Mouse (Mus musculus) forebrain, embryonic 12.5 days (tissue): ENCODE results near the gene Ahcyl2. TPM values are rescaled to one million over a fixed set of nuclear protein-coding genes. Genes with fewer than 3 reads are reported as not detected.

Experiments used
- ATAC-seq: fragments of 200-750 bp; cut with Nextera tagmentation; 2 replicates; pipeline ENCODE4 v1.8.0; 2017; ENCODE audit warnings: moderate TSS enrichment; ENCODE audit not compliant: low FRiP score
- H3K27ac ChIP-seq: fragments of 300-500 bp; sonication (generic); 2 replicates; pipeline ENCODE4 v1.5.1; 2016; ENCODE audit warnings: mild to moderate bottlenecking
- H3K27me3 ChIP-seq: fragments of 300-500 bp; sonication (generic); 2 replicates; pipeline ENCODE4 v1.6.1; 2016; ENCODE audit warnings: mild to moderate bottlenecking
- H3K36me3 ChIP-seq: fragments of 300-500 bp; sonication (generic); replicated peaks from 2 replicates; pipeline ENCODE4 v1.6.1; 2016; ENCODE audit warnings: mild to moderate bottlenecking
- H3K4me1 ChIP-seq: fragments of 300-500 bp; sonication (generic); 2 replicates; pipeline ENCODE4 v1.6.1; 2016
- H3K4me2 ChIP-seq: fragments of 300-500 bp; sonication (generic); 2 replicates; pipeline ENCODE4 v1.6.1; 2016; ENCODE audit warnings: mild to moderate bottlenecking, moderate library complexity
- H3K4me3 ChIP-seq: fragments of 300-500 bp; sonication (generic); replicated peaks from 2 replicates; pipeline ENCODE4 v1.5.1; 2016; ENCODE audit warnings: mild to moderate bottlenecking
- H3K9ac ChIP-seq: fragments of 300-500 bp; sonication (generic); 2 replicates; pipeline ENCODE4 v1.6.1; 2016; ENCODE audit warnings: mild to moderate bottlenecking
- H3K9me3 ChIP-seq: fragments of 300-500 bp; sonication (generic); 2 replicates; pipeline ENCODE4 v1.6.1; 2016
- WGBS: fragments of 180-500 bp; shearing (Covaris S2); methylation state at CpG from one replicate; pipeline ENCODE4 v1.1.7; 2016; 5-methylcytosine and 5-hydroxymethylcytosine counted together
- polyA plus RNA-seq: library from polyadenylated mRNA; unstranded; fragments of >200 nt; fragmentation: Nextera tagmentation; extraction: Ambion mirVana; gene quantifications from 2 replicates; pipeline ENCODE4 v1.2.1, GENCODE M21; 2016

Ahcyl2 gene
- polyA plus RNA-seq: 14.7 and 18.6 TPM in 2 replicates

- Histone ChIP-seq H3K9me3 (no peaks in the 10 kb centered on the region), H3K36me3 (no peaks in the 10 kb centered on the region), H3K9ac (peak within 1 kb of the TSS; percentile 84), H3K27me3 (peaks cover 4% of the 10 kb centered on the region; the same call in 1 of the 2 replicates), H3K4me2 (peak within 1 kb of the TSS; percentile 73), H3K4me3 (peak within 1 kb of the TSS; percentile 82), H3K27ac (peak within 1 kb of the TSS; percentile 90), H3K4me1 (peaks cover 9% of the 10 kb centered on the region; the same call in 1 of the 2 replicates)
- peak; percentile 97 for ATAC-seq
- WGBS: under 1% methylated on average over 60 of the region's 61 CpGs
Measured at GRCm38 (mm10) chr6:29767813-29768660, at the start of gene Ahcyl2. TSS of gene Ahcyl2 (plus strand) at chr6:29768011.

GRCm38 (mm10) chr6:29718894-29719329 is 48.9 kb upstream of the Ahcyl2 start:
- Histone ChIP-seq H3K4me2 (peak overlapping the region; percentile 56), H3K27me3 (peaks cover 21% of the 10 kb centered on the region), H3K9ac (peak overlapping the region; percentile 48; the same call in 1 of the 2 replicates), H3K4me3 (peak overlapping the region; percentile 35), H3K36me3 (no peaks in the 10 kb centered on the region), H3K4me1 (peaks cover 28% of the 10 kb centered on the region), H3K9me3 (no peaks in the 10 kb centered on the region), H3K27ac (no peak overlapping the region)
- ATAC-seq: peak; percentile 74
- under 1% methylated on average over 15 of the region's 15 CpGs for WGBS

- H3K27ac ChIP-seq: no peak overlapping the region
- ATAC-seq: no peak
- H3K4me3 ChIP-seq: no peak overlapping the region
- no peaks in the 10 kb centered on the region for H3K9me3 ChIP-seq
- no peak overlapping the region for H3K4me2 ChIP-seq
- peaks cover 28% of the 10 kb centered on the region for H3K4me1 ChIP-seq
- WGBS: 72% methylated on average over 2 of the region's 2 CpGs
- no peak overlapping the region for H3K9ac ChIP-seq
- no peaks in the 10 kb centered on the region for H3K36me3 ChIP-seq
- H3K27me3 ChIP-seq: peaks cover 21% of the 10 kb centered on the region
Measured at GRCm38 (mm10) chr6:29721890-29722289, 45.9 kb upstream of the Ahcyl2 start.

GRCm38 (mm10) chr6:29726576-29727200 is 41.1 kb upstream of the Ahcyl2 start:
- Histone ChIP-seq H3K4me3 (no peak overlapping the region), H3K9ac (no peak overlapping the region), H3K9me3 (no peaks in the 10 kb centered on the region), H3K4me2 (no peak overlapping the region), H3K36me3 (no peaks in the 10 kb centered on the region), H3K4me1 (no peaks in the 10 kb centered on the region), H3K27ac (no peak overlapping the region), H3K27me3 (peaks cover 13% of the 10 kb centered on the region)
- ATAC-seq: no peak
- 83% methylated on average over 1 of the region's 1 CpGs for WGBS

- no peak overlapping the region for H3K9ac ChIP-seq
- no peak overlapping the region for H3K27ac ChIP-seq
- no peak for ATAC-seq
- H3K4me2 ChIP-seq: no peak overlapping the region
- H3K4me1 ChIP-seq: no peaks in the 10 kb centered on the region
- WGBS: 84% methylated on average over 3 of the region's 3 CpGs
- H3K4me3 ChIP-seq: no peak overlapping the region
- H3K9me3 ChIP-seq: no peaks in the 10 kb centered on the region
- no peaks in the 10 kb centered on the region for H3K27me3 ChIP-seq
- H3K36me3 ChIP-seq: no peaks in the 10 kb centered on the region
Measured at GRCm38 (mm10) chr6:29728035-29728434, 39.8 kb upstream of the Ahcyl2 start.

- no peak overlapping the region for H3K4me2 ChIP-seq
- WGBS: 87% methylated on average over 1 of the region's 1 CpGs
- H3K9me3 ChIP-seq: no peaks in the 10 kb centered on the region
- no peak for ATAC-seq
- no peaks in the 10 kb centered on the region for H3K36me3 ChIP-seq
- H3K4me1 ChIP-seq: no peaks in the 10 kb centered on the region
- no peak overlapping the region for H3K9ac ChIP-seq
- no peak overlapping the region for H3K27ac ChIP-seq
- no peaks in the 10 kb centered on the region for H3K27me3 ChIP-seq
- no peak overlapping the region for H3K4me3 ChIP-seq
Measured at GRCm38 (mm10) chr6:29729491-29729890, 38.3 kb upstream of the Ahcyl2 start.

- H3K4me2 ChIP-seq: peak within 1 kb of the TSS; percentile 65
- under 1% methylated on average over 25 of the region's 30 CpGs for WGBS
Measured at GRCm38 (mm10) chr6:29735336-29735688, 32.5 kb upstream of the Ahcyl2 start, which contains the start of gene Smo. TSS of gene Smo (plus strand) at chr6:29735503.

GRCm38 (mm10) chr6:29735689-29736451 is 31.9 kb upstream of the Ahcyl2 start:
- ATAC-seq: peak; percentile 84
- H3K27me3 ChIP-seq: no peaks in the 10 kb centered on the region
- H3K4me2 ChIP-seq: peak overlapping the region; percentile 65
- H3K9ac ChIP-seq: peak overlapping the region; percentile 96
- peaks cover 10% of the 10 kb centered on the region; the same call in 1 of the 2 replicates for H3K36me3 ChIP-seq
- H3K4me1 ChIP-seq: peaks cover 16% of the 10 kb centered on the region
- peak overlapping the region; percentile 94 for H3K4me3 ChIP-seq
- WGBS: under 1% methylated on average over 74 of the region's 75 CpGs
- no peaks in the 10 kb centered on the region for H3K9me3 ChIP-seq
- H3K27ac ChIP-seq: peak overlapping the region; percentile 93

More at GRCm38 (mm10) chr6:29735336-29735688, 32.5 kb upstream of the Ahcyl2 start, which contains the start of gene Smo:
- Histone ChIP-seq H3K4me3 (peak within 1 kb of the TSS; percentile 94), H3K27ac (peak within 1 kb of the TSS; percentile 93), H3K4me1 (peaks cover 16% of the 10 kb centered on the region), H3K9me3 (no peaks in the 10 kb centered on the region), H3K9ac (peak within 1 kb of the TSS; percentile 96), H3K36me3 (peaks cover 10% of the 10 kb centered on the region; the same call in 1 of the 2 replicates), H3K27me3 (no peaks in the 10 kb centered on the region)
- ATAC-seq: peak; percentile 98

GRCm38 (mm10) chr6:29736610-29737458 is 31.0 kb upstream of the Ahcyl2 start:
- H3K27ac ChIP-seq: peak overlapping the region; percentile 93
- H3K9me3 ChIP-seq: no peaks in the 10 kb centered on the region
- ATAC-seq: no peak
- H3K4me1 ChIP-seq: peaks cover 16% of the 10 kb centered on the region
- peak overlapping the region; percentile 96 for H3K9ac ChIP-seq
- peaks cover 10% of the 10 kb centered on the region; the same call in 1 of the 2 replicates for H3K36me3 ChIP-seq
- WGBS: 18% methylated on average over 13 of the region's 13 CpGs
- peak overlapping the region; percentile 65 for H3K4me2 ChIP-seq
- peak overlapping the region; percentile 94 for H3K4me3 ChIP-seq
- H3K27me3 ChIP-seq: no peaks in the 10 kb centered on the region

- H3K4me1 ChIP-seq: no peaks in the 10 kb centered on the region
- no peak overlapping the region for H3K27ac ChIP-seq
- H3K27me3 ChIP-seq: no peaks in the 10 kb centered on the region
- H3K9me3 ChIP-seq: peaks cover 10% of the 10 kb centered on the region
- no peak for ATAC-seq
- no peak overlapping the region for H3K4me2 ChIP-seq
- H3K36me3 ChIP-seq: peaks cover 33% of the 10 kb centered on the region
- H3K9ac ChIP-seq: no peak overlapping the region
- H3K4me3 ChIP-seq: no peak overlapping the region
- 93% methylated on average over 3 of the region's 3 CpGs for WGBS
Measured at GRCm38 (mm10) chr6:29751466-29752152, 16.2 kb upstream of the Ahcyl2 start.

- Histone ChIP-seq H3K4me3 (no peak overlapping the region), H3K27me3 (no peaks in the 10 kb centered on the region), H3K9me3 (peaks cover 2% of the 10 kb centered on the region), H3K27ac (no peak overlapping the region), H3K9ac (no peak overlapping the region), H3K4me2 (no peak overlapping the region), H3K36me3 (peaks cover 50% of the 10 kb centered on the region), H3K4me1 (no peaks in the 10 kb centered on the region)
- ATAC-seq: no peak
- WGBS: 91% methylated on average over 11 of the region's 11 CpGs
Measured at GRCm38 (mm10) chr6:29753336-29753735, 14.5 kb upstream of the Ahcyl2 start.
